Mouse (Mus musculus): ENCODE measurements at regions not wholly inside any gene's neighbourhood (a gene's known extent, or its start where the extent isn't known, plus 50 kb on each side); places are given as distances from the start of the nearest gene placed in this dataset.

DNA sequence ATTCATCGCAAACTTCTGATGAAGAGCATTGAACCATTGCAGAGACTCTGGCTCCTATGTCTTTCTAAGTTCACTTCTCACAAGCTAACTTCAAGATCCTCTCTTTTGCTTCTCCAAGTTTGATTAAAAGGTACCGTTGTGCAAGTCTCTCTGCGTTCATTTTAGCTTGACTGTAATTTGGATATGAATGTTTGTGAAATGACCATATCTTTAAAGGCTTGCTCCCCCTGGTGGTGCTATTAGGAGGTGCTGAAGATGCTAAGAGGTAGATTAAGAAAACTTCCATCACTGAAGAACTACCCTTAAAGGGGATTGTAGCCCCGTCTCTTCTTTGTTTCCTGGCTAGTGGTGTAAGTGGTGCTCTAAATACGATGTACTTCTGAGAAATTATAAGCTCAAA is 339.7 kb downstream of the Dio2 start:
- H3K36me3 ChIP-seq (ENCODE audit: control insufficient read depth, insufficient read depth, low read length) = no peaks in the 10 kb centered on the region
- H3K4me1 ChIP-seq (ENCODE audit: control insufficient read depth, insufficient read depth, low read length) = no peaks in the 10 kb centered on the region
- peak; percentile 19 for DNase-seq (ENCODE audit: extremely low read depth, low read depth, low spot score)
- no peak overlapping the region for H3K9ac ChIP-seq (ENCODE audit: low read depth, low read length)
- H3K27me3 ChIP-seq (ENCODE audit: control insufficient read depth, insufficient read depth, low read length) = no peaks in the 10 kb centered on the region
- no peak overlapping the region for H3K4me3 ChIP-seq (ENCODE audit: insufficient read depth, low read depth, low read length)
- WGBS = 71% methylated on average over 5 of the region's 5 CpGs
- H3K79me2 ChIP-seq (ENCODE audit: control insufficient read depth, insufficient read depth, low read length) = no peaks in the 10 kb centered on the region
- H3K27ac ChIP-seq (replicated peaks; ENCODE audit: insufficient read depth, low read depth, low read length) = no peak overlapping the region
- TF ChIP-seq CTCF (IDR thresholded peaks at IDR 0.05; ENCODE audit: low read depth, low read length) (no peak), POLR2A (IDR thresholded peaks at IDR 0.05; ENCODE audit: extremely low read depth, insufficient read depth, low read length) (no peak)

Data from liver, adult 2 months (tissue).